Mouse (Mus musculus) telencephalon, adult 2 months (tissue): ENCODE measurements around the gene Wdtc1.

Source experiments
- DNase-seq: peaks from one replicate; pipeline ENCODE4 v3.0.0-alpha.2; 2011; ENCODE audit warnings: low read depth, low spot score

Wdtc1 gene

DNA sequence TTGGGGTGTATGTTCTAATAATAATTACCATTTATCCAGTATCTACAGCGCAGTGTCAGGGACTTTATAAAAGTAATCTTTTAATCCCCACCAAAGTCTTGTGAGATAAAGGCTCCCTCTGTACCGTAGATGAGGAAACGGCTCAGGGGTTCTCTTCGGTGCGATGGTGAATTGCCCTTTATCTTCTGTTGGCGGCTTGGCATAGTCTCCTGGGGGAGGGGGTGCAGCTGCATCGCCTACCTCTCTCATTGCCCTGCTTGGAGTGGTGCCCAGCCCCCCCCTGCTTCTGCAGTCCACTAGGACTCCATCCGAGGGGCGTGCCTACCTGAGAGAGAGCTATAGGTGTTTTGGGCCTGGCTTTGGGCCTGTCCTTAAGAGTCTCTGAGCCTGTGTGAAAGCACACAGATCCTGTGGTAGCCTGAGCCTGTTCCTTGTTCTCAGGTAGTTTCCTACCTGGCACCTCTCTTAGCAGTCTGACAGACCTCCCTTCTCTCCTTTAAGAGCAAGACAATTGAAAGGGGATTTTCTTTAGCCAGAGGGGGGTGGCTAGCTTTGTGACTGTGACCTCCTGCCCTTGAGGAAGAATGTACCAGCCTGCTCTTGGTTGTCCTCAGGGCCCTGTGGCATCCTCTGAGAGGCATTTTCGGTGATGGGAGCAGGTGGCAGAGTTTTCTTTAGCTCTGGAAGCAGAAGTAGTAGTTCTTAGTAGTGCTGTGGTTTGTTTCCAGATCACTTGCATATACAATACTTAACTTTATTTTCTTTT is 22.7 kb upstream of the Wdtc1 start:
- DNase-seq = no peak

DNA sequence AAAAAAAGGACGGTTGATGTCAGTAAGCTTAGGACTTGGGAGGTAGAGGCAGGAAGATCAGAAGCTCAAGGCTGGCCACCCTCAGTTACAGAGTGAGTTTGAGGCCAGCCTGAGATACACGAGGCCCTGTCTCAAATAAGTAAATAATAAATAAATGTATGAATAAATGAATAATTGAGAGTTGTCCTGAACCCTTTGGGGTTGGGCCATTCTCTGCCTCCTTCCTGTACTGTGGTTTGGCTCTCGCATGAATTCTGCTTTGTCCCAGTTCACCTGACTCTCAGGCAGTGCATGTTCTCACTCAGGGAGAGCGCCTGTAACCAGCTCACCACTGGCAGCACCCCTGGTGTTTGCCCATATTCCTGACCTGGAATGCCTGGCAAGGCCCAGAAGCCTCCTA is 20.7 kb upstream of the Wdtc1 start:
- DNase-seq = no peak

DNA sequence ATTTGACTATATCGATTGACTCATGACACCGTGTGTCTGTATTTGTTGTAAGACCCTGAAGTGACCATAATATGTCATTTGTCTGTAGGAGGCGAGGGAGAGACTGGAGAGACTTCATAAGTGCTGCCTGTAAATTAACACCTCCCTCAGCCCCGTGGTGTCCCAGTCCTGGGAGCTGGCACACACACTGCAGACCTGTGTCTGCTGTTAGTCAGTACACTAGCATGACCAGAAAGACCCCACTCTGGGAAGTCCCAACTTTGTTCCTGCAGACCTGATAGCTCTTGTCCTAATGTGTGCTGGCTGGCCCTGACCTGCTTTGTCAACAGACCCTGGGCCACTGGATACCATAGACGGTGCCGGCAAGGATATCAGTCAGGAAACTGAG is 19.0 kb upstream of the Wdtc1 start:
- DNase-seq = no peak

DNA sequence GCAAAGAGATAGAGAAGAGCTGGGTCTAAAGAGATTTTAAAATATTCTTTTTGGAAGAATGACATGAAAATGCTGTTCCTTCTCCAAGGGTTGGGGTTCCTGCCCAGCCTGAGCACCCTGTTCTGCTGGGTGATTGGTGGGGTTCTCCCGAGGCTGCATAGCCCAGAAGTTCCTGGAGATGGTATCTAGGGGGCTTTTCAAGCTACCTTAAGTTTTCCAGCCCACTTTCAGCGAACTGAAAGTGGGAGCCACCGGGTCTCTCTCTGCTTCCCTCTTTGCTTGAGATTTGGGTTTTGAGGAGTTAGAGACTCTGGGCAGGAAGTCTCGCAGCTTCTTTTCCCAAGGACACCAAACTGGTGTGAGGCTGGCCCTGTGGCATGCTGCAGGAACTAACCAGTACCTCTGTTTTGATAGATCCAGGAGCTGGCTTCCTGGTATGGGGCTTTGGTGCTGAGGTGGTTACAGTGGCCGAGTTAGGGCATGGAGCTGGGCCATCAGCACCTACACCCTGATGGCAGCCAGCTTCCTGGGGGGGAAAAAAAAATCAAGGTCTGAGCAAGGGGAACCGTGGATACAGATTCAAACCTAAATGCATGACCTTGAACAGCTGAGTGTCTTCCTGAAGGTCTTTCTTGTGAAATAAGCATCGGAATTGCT is 18.5 kb upstream of the Wdtc1 start:
- DNase-seq = no peak

DNA sequence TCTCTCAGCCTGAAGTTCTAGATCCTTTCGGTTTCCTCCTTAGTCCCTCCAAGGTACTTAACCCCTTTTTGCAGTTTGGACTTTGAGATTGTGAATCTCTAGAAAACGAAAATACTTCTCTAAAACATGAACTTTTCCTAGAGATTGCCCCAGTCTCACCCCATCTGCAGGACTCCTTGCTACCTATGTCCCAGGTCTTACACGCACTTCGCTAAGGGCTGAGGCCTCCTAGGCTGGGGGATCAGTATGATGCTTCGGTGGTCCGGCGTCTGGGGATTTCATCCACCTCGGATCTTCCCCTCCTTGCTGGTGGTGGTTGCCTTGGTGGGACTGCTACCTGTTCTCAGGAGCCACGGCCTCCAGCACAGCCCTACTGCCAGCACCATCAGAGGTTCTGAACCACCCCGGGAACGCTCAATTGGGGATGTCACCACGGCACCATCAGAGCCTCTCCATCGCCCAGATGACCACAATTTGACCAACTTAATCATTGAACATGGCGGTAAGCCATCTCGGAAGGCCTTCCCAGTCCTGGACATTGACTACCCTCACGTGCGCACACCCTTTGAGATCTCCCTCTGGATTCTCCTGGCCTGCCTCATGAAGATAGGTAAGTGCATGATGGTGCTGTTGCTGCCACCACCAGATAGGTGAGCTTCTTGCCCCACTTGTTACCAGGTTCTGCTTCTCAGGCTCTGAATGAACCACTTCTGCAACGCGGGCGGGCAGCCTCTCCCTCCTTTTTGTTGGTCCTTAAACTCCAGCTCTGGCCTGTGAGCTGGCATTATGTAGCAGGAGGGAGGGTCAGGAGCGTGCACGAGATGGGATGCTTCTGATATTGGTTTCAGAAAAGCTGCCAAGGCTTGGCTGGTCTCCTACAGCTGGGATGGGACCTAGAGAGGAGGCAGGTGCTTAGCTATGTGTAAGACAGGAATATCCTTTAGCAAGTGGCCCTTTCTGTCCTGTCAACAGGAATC is 17.3 kb upstream of the Wdtc1 start:
- no peak for DNase-seq

DNA sequence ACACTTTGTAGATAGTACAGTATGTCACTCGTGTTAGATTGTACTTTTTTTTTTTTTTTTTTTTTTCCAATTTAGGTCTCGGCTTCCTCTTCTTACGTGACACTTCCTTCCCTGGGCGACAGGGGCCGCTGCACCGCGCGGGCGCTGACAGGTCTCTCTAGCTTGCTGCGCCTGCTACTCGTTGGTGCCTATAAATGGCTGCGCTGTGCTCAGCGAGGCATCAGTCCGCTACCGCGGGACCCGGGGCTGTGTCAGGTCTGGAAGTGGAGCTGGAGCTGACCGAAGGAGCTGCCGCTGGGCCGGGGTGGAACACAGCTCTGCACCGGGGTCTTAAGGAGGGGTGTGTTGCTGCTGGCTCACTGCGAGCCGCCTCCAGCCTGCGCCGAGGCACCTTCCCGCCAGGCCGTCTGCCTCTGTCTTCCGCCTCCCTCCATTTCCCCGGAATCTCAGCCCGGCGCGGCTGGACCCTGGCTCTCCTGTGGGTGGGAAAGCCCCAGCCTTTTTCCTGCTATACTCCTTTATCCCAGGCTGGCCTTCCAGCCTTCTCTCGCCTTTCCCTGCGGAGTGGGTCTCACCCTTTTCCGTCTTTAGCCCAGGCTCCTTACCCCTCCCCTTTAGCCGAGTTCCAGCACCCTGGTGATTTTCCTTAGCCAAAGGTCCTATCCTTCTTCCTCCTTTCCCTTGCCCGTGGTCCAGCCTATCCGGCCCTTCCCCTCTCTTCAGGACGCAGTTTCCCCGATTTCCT is 16.4 kb upstream of the Wdtc1 start, which contains the start of gene Slc9a1:
Gene Slc9a1 (plus strand): TSS at position 154 of the 745 bp plus-strand sequence.
- peak; percentile 85 for DNase-seq

DNA sequence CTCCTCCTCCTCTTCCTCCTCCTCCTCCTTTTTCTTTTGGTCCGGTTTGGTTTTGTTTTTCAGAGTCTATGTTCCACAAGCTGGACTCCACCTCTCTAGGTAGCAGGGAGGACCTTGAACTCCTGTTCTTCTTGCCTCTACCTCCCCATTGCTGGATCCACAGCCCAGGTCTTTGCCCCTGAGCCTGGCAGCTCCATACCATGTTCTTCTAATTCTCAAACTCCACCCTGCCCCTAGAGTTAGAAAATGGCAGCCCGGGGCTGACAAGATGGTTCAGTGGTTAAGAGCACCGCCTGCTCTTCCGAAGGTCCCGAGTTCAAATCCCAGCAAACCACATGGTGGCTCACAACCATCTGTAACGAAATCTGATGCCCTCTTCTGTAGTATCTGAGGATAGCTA is 1.4 kb upstream of the Wdtc1 start:
- no peak for DNase-seq

DNA sequence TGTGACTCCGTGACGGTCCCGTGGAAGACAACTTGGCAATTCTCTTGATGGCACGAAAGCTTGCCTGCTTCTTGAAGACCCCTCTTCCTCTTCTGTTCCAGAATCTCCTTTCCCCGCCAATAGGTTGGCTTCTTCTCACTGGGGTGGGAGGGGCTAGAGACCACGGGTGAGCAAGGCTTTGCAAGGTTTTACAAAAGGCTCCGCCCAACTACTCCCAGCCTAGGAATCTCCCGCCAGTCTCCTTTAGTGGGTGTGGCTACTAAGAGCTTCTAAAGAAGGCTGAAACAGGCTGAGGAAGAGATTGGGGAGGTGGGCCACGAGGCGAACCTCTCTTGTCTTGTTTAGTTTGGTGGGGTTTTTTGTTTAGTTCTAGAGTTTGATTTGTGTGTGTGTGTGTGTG is 484 bp downstream of the Wdtc1 start:
- DNase-seq = no peak

DNA sequence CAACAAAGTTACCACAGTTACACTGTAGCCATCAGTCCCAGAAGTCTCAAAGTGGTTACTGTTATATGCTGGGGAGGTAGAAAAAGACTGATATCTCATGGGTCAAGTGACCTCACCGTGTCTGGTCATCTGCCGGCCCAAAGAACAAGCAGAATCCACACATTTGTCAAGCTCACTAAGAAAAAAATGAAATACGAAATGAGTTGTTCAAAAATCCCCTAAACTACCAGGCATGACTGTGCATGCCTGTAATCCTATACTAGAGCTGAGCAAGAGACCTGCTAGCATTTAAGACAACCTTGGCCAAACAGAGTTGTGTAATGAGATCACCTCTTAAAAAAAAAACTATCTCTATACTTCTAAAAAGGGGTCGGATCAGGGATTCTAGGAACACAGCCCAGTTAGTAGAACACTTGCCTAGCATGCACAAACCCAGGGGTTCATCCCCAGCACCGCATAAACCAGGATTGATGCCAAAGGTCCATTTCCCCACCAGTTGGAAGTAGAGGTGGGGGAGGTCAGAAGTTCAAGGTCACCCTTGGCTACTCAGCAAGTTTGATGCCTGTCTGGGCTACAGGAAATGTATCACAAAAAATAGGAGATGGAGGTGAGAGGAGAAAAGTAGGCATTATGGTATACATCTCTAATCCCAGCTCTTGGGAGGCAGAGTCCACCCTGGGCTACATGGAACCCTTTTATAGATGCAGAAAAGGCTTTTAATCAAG is 5.1 kb downstream of the Wdtc1 start:
- DNase-seq = no peak

DNA sequence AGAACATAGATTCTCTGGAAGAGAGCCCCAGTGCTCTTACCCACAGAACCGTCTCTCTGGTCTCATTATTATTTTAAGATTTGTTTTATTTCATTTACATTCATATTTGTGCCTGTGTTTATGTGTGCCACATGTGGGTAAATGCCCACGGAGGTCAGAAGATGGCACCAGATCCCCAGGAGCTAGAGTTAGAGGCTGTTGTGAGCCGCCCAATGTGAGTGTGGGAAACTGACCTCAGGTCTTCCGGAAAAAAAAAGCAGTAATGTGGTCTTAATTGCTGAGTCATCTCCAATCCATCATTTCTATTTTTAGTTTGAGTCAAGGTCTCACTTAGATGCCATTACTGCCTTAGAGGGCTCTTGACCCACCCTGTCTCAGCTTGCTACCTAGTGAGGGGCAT is 5.7 kb downstream of the Wdtc1 start:
- no peak for DNase-seq

DNA sequence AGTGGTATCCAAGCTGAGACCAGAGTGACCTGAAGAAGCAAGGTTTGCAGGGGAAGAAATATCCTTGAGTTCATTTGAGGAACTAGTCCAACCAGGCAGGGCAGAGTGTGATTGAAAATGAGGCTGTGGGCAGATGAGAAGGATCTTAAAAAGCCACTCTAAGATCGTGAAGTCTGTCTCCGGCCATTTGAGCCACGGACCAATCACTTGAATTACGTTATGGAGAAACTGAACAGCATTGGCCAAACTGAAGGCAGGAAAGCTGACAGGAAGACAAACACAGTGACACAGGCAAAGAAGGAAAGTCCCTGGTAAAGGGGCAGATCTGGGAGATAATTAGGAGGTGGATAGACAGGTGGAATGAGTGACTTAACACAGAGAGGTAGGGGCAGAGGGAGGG is 6.7 kb downstream of the Wdtc1 start:
- no peak for DNase-seq

DNA sequence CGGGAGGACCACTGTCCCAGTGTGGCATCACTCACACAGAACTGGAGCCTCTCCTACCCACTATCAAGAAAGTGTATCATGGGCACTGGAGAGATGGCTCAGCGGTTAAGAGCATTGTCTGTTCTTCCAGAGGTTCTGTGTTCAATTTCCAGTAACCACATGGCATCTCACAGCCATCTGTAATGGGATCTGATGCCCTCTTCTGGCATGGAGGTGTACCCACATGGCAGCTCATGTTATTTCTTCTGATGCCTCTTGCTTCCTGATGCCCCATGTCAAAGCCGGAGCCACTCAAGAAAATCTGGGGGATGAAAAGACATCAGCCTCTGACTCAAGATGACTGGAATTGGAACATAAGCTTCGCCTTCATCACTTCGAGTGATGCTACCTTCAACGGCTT is 7.6 kb downstream of the Wdtc1 start:
- no peak for DNase-seq

DNA sequence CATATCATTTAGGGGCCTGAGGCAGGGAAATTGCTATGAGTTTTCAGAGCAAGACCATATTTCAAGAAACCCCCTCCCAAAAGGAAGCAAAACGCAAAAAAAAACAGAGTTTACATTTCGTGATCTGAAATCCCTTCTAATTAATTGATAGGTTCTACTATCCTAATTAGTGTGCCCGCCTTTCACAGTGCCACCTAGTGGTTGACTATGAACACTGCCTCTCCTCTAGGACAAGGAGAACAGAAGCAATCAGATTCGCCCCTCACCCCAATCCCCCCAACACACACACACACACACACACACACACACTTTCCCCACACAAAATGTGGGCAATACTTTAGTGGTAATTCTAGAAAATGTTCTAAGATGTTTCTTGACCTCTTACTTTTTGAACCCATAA is 9.2 kb downstream of the Wdtc1 start:
- no peak for DNase-seq

DNA sequence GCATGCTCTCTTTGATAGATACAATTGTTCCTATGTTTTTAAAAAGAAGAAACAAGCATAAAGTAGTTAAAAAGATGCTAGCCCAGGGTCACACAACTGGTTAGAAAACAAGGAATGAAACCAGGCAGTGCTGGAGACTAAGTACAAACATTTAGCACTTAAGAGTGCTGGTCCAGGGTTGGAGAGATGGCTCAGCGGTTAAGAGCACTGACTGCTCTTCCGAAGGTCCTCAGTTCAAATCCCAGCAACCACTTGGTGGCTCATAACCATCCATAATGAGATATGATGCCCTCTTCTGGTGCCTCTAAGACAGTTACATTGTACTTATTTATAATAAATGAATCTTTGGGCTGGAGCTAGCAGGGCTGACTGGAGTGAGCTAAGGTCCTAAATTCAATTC is 13.1 kb downstream of the Wdtc1 start:
- no peak for DNase-seq

DNA sequence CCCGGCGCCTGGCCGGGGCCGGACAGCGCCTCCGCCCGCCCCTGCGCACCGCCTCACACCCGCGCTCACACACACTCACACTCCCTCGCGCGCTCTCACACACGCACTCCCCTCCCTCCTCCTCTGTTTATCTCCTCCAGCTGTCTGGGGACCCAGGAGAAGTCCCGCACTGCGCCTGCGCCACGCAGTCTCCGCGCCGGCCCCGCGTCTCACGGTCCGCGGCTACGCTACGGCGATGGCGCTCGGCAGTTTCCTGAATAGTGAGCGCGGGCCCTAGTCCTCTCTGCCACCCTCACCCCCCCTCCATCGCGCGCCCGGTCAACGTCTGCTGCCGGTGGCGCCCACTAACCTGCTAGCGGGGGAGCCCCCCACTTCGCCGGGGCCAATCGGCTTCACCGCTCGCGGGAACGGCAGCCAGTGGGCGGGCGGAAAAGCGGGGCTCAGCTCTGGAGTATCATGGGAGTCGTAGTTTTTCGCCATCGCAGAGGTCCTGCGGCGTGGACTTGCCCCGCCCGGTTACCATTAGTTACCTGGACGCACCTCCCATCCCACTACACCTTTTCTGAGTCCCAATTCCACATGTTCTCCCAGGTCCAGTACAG is 14.0 kb downstream of the Wdtc1 start:
- DNase-seq = peak; percentile 93

DNA sequence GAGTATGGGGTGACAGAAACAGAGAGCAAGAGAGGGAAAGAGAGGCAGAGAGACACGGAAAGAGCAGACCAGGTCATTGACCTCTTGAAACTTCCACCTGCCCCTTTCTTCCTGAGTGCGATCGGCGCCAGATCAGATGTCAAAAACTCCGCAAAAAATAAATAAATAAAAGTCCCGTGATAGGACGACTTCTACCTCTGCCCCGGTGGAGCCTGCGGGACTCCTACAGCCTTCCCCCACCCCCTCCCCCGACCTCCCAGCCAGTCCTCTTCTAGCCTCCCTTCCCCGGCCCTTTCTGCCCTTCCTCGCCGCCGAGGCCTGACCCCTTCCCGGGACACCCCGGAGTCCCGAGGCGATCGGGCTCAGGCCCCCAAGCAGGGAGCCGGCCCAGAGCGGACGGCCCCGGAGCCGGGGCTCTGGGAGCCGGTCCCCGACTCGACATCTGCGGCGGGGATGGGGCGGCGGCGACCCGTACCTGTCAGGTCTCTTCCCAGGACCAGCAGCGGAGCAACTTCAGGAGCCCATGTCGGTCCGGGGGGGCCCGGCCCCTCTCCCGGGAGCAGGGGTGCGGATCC is 14.7 kb downstream of the Wdtc1 start:
- DNase-seq = no peak

DNA sequence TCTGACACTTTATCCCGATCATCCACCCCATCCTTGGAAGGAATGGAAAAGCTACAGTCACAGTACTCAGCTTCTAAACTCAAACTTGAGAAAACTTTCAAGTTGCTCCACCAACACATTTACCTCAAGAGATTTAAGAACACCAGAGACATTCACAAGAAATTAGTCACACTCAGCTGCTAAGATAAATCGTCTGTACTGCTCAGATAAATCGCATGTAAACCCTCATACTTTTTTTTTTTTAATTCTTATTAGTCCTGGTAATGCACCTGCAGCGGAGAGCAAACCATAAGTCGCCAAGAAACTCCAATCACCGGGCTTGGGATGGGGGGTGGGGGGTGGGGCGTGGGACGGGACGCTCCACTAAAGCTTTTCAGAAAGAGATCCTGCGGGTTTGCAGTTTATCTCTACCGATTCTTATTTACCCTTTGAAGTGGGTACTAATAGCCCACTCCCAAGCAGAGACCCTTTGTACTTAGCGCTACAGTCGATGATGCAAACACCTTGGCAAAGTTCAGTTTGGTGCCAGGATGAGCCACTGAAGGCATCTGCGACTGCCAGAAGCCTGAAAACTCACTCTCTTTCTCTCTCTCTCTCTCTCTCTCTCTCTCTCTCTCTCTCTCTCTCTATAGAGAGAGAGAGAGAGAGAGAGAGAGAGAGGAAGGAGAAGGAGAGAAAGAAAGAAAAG is 15.3 kb downstream of the Wdtc1 start:
- DNase-seq = no peak

DNA sequence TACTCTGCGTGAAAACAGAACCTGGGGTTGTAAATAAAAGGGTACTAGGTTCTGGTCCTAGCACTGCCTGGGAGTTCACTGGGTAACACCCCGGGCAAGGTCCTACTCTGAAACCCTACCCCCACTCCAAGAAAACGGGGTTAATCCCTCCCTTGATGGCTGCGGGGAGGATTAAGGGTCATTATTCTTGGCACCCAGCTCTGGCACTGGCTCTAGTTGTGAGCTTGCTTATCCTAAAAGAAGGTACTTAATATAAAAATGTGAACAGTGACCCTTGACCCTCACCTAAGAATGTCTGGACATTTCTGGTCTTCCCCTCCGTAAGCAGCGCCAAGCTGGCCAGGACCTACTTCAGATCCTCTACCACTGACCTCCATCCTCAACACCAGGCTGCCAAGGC is 20.0 kb downstream of the Wdtc1 start:
- DNase-seq = no peak

DNA sequence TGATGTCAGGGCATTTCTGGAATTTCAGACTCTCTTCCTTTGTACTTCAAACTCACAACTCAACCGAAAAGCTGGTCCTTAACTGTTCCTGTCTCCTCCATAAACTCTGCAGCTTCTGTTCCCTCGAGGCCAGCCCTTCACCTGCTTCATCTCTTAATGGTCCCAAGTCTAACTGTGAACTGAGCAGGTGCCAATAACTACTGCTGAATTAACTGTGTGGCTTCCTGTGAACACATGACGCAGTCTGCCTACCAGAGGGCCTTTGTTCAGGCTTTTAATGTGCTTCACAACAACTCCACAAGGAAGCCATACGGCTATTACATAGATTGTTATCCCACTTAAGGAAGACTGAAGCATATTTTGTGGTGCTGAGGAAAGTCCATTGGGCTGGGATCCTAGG is 23.0 kb downstream of the Wdtc1 start:
- DNase-seq = no peak

DNA sequence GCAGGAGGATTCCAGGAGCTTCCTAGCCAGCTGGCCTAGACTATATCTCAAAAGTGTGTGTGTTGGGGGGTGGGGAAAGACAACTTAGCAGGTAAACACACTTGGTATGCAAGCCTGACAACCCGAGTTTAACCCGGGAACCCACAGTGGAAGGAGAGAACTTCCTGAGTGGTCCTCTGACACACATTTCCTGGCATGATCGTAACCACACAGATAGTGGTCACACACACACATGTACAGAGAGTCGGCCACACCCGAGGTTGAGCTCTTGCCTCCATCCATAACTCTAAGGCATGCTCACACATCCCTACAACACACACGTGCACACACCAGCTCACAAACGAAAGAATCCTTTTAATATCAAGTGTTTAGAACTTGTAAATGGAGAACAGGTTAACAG is 25.2 kb downstream of the Wdtc1 start:
- no peak for DNase-seq
